Mouse (Mus musculus) stomach, embryonic 14.5 days (tissue): ENCODE measurements around the gene Tchh. TPM values are rescaled to one million over a fixed set of nuclear protein-coding genes. Genes with fewer than 3 reads are reported as not detected.
"Not testable (repeated sequence)": the region's sequence is repeated elsewhere in the genome, so short reads cannot be mapped to it uniquely, and the experiment has no call there.

ENCODE experiments used
- ATAC-seq: fragments of 200-750 bp; cut with Nextera tagmentation; 2 replicates; pipeline ENCODE4 v1.8.0; 2017; ENCODE audit warnings: low read depth, moderate TSS enrichment; ENCODE audit not compliant: insufficient number of reproducible peaks, insufficient read depth, low FRiP score
- H3K27ac ChIP-seq: fragments of 300-500 bp; sonication (generic); 2 replicates; pipeline ENCODE4 v1.5.1; 2014; ENCODE audit warnings: mild to moderate bottlenecking, low read length, moderate library complexity, mixed read lengths
- H3K27me3 ChIP-seq: fragments of 300-500 bp; sonication (generic); 2 replicates; pipeline ENCODE4 v1.6.1; 2014; ENCODE audit warnings: low read length, control low read depth, mixed read lengths; ENCODE audit not compliant: control insufficient read depth, insufficient read depth
- H3K36me3 ChIP-seq: fragments of 300-500 bp; sonication (generic); 2 replicates; pipeline ENCODE4 v1.6.1; 2014; ENCODE audit warnings: mild to moderate bottlenecking, control low read depth, low read length, moderate library complexity, mixed read lengths; ENCODE audit not compliant: control insufficient read depth, insufficient read depth
- H3K4me1 ChIP-seq: fragments of 300-500 bp; sonication (generic); 2 replicates; pipeline ENCODE4 v1.6.1; 2014; ENCODE audit warnings: low read length, control low read depth, mixed read lengths; ENCODE audit not compliant: control insufficient read depth, insufficient read depth
- H3K4me2 ChIP-seq: fragments of 300-500 bp; sonication (generic); replicated peaks from 2 replicates; pipeline ENCODE4 v1.6.1; 2014; ENCODE audit warnings: low read depth, low read length, control low read depth
- H3K4me3 ChIP-seq: fragments of 300-500 bp; sonication (generic); 2 replicates; pipeline ENCODE4 v1.5.1; 2014; ENCODE audit warnings: low read depth, low read length, control low read depth
- H3K9ac ChIP-seq: fragments of 300-500 bp; sonication (generic); replicated peaks from 2 replicates; pipeline ENCODE4 v1.6.1; 2014; ENCODE audit warnings: low read depth, mild to moderate bottlenecking, control low read depth, low read length, moderate library complexity, mixed read lengths
- H3K9me3 ChIP-seq: fragments of 300-500 bp; sonication (generic); 2 replicates; pipeline ENCODE4 v1.6.1; 2016; ENCODE audit warnings: low read depth, low read length, control low read depth; ENCODE audit not compliant: control insufficient read depth
- WGBS: fragments of 180-500 bp; shearing (Covaris S2); extraction: QIAGEN DNeasy Blood & Tissue Kit; methylation state at CpG from one replicate; pipeline ENCODE4 v1.1.7; 2014; 5-methylcytosine and 5-hydroxymethylcytosine counted together
- polyA plus RNA-seq: library from polyadenylated mRNA; unstranded; fragments of >200 nt; fragmentation: Nextera tagmentation; extraction: Ambion mirVana; gene quantifications from 2 replicates; pipeline ENCODE4 v1.2.1, GENCODE M21; 2014

Tchh gene
- polyA plus RNA-seq, 1 experiment from 2014 or later = 1.3 TPM

- H3K27me3 ChIP-seq = 0 out of 2 replicates have a peak, but pooled peaks cover 6% of the 10 kb centered on the region
- WGBS = under 1% methylated on average over 36 of the region's 36 CpGs
- 0 out of 2 replicates have a peak, but pooled peaks cover 2% of the 10 kb centered on the region for H3K4me1 ChIP-seq
- ATAC-seq = no peak
- H3K27ac ChIP-seq = no peak overlapping the region
- H3K4me2 ChIP-seq = peak overlapping the region; percentile 78
- H3K9ac ChIP-seq = no peak overlapping the region
- peak overlapping the region; percentile 51 for H3K4me3 ChIP-seq
- no peaks in the 10 kb centered on the region for H3K9me3 ChIP-seq
- H3K36me3 ChIP-seq = no peaks in the 10 kb centered on the region
Measured at GRCm38 (mm10) chr3:93445165-93445705, 3.1 kb downstream of the Tchh start.

GRCm38 (mm10) chr3:93446128-93446755 lies 4.1 kb downstream of the Tchh start:
- no peak overlapping the region for H3K27ac ChIP-seq

GRCm38 (mm10) chr3:93446756-93447137 lies 4.6 kb downstream of the Tchh start:
- H3K4me2 ChIP-seq = peak overlapping the region; percentile 78
- not testable (repeated sequence) for H3K36me3 ChIP-seq, H3K9me3 ChIP-seq, ATAC-seq, H3K4me1 ChIP-seq, H3K27me3 ChIP-seq, H3K27ac ChIP-seq
- WGBS = under 1% methylated on average over 32 of the region's 32 CpGs
- peak overlapping the region; percentile 28; the same call in 1 of the 2 replicates for H3K9ac ChIP-seq
- peak overlapping the region; percentile 51 for H3K4me3 ChIP-seq

More at GRCm38 (mm10) chr3:93446128-93446755, 4.1 kb downstream of the Tchh start:
- Histone ChIP-seq H3K27me3 (0 out of 2 replicates have a peak, but pooled peaks cover 6% of the 10 kb centered on the region), H3K9ac (no peak overlapping the region), H3K4me1 (0 out of 2 replicates have a peak, but pooled peaks cover 2% of the 10 kb centered on the region), H3K36me3 (no peaks in the 10 kb centered on the region), H3K4me3 (peak overlapping the region; percentile 51), H3K4me2 (peak overlapping the region; percentile 78), H3K9me3 (no peaks in the 10 kb centered on the region)
- ATAC-seq = no peak
- WGBS = under 1% methylated on average over 54 of the region's 54 CpGs

GRCm38 (mm10) chr3:93447138-93447841 lies 5.2 kb downstream of the Tchh start:
- H3K27ac ChIP-seq = no peak overlapping the region; the same call in 1 of the 2 replicates
- H3K27me3 ChIP-seq = 0 out of 2 replicates have a peak, but pooled peaks cover 6% of the 10 kb centered on the region
- 0 out of 2 replicates have a peak, but pooled peaks cover 2% of the 10 kb centered on the region for H3K4me1 ChIP-seq
- no peaks in the 10 kb centered on the region for H3K36me3 ChIP-seq
- peak overlapping the region; percentile 28; the same call in 1 of the 2 replicates for H3K9ac ChIP-seq
- peak overlapping the region; percentile 51 for H3K4me3 ChIP-seq
- WGBS = under 1% methylated on average over 59 of the region's 59 CpGs
- no peaks in the 10 kb centered on the region for H3K9me3 ChIP-seq
- peak; percentile 76 for ATAC-seq
- peak overlapping the region; percentile 78 for H3K4me2 ChIP-seq

- ATAC-seq = no peak
- H3K9ac ChIP-seq = no peak overlapping the region
- no peak overlapping the region for H3K4me3 ChIP-seq
- no peak overlapping the region for H3K4me2 ChIP-seq
- H3K36me3 ChIP-seq = no peaks in the 10 kb centered on the region
- H3K27me3 ChIP-seq = no peaks in the 10 kb centered on the region
- H3K9me3 ChIP-seq = no peaks in the 10 kb centered on the region
- H3K4me1 ChIP-seq = no peaks in the 10 kb centered on the region
- H3K27ac ChIP-seq = no peak overlapping the region
- WGBS = 72% methylated on average over 3 of the region's 3 CpGs
Measured at GRCm38 (mm10) chr3:93466556-93466955, 24.4 kb downstream of the Tchh start.

- no peaks in the 10 kb centered on the region for H3K36me3 ChIP-seq
- no peaks in the 10 kb centered on the region for H3K27me3 ChIP-seq
- no peaks in the 10 kb centered on the region for H3K9me3 ChIP-seq
- no peak overlapping the region for H3K4me3 ChIP-seq
- no peaks in the 10 kb centered on the region for H3K4me1 ChIP-seq
- WGBS = 82% methylated on average over 4 of the region's 4 CpGs
- no peak overlapping the region for H3K9ac ChIP-seq
- no peak overlapping the region for H3K4me2 ChIP-seq
- no peak overlapping the region for H3K27ac ChIP-seq
- no peak for ATAC-seq
Measured at GRCm38 (mm10) chr3:93467130-93467529, 25.0 kb downstream of the Tchh start.

- no peak for ATAC-seq
- 63% methylated on average over 5 of the region's 5 CpGs for WGBS
- Histone ChIP-seq H3K4me3 (no peak within 1 kb of the TSS), H3K36me3 (no peaks in the 10 kb centered on the region), H3K4me2 (no peak within 1 kb of the TSS), H3K9ac (no peak within 1 kb of the TSS), H3K27me3 (no peaks in the 10 kb centered on the region), H3K27ac (no peak within 1 kb of the TSS), H3K9me3 (no peaks in the 10 kb centered on the region), H3K4me1 (no peaks in the 10 kb centered on the region)
Measured at GRCm38 (mm10) chr3:93468561-93468960, 26.4 kb downstream of the Tchh start, which contains the start of gene Tchhl1. TSS of gene Tchhl1 (plus strand) at chr3:93468754.

GRCm38 (mm10) chr3:93469629-93470028 lies 27.5 kb downstream of the Tchh start:
- no peak overlapping the region for H3K9ac ChIP-seq
- no peak overlapping the region for H3K27ac ChIP-seq
- WGBS = 79% methylated on average over 3 of the region's 3 CpGs
- H3K36me3 ChIP-seq = no peaks in the 10 kb centered on the region
- no peak overlapping the region for H3K4me2 ChIP-seq
- ATAC-seq = no peak
- H3K9me3 ChIP-seq = no peaks in the 10 kb centered on the region
- no peaks in the 10 kb centered on the region for H3K27me3 ChIP-seq
- H3K4me3 ChIP-seq = no peak overlapping the region
- H3K4me1 ChIP-seq = no peaks in the 10 kb centered on the region
